Mouse (Mus musculus): ENCODE measurements around the gene Txnl4b.

DNA sequence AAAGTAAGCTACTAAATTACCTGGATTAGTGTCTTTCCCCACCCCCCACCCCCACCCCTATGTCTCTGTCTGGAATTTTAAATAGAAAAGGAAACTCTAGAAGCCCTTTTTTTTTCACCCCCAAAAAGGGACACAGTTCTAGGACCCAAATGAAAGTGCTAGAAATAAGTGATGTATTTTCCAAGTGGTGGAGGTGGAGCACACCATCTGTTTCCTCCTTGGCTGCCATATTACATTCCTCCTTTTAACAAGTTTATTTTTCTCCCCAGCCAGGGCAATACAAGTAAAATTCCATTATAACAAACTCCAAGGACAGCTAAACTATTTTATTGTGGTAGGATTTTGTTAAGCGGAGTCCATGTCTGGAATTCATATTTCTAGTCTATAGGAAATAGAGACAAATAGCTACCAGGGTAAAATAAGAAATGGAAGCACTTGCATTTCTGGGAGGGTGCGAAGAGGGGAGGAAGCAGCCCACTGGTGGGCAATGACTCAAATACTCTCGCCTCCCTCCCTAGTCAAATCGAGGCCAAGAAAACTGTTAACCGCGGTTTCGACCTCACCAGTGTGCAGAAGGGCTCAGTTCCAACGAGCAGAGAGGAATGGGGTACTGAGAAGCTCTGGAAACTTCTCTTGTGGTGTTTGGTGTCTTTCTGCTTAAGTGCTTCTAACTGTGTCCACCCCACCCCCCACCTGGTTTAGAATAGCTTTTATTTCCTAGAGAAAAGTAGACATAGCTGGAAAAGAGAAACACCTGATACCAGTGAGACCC is 22.8 kb upstream of the Txnl4b start:
- TF ChIP-seq CTCF (IDR thresholded peaks at IDR 0.05; ENCODE audit: low read depth): no peak
- TF ChIP-seq EP300 (optimal IDR thresholded peaks at IDR 0.05): no peak

Data from stomach, postnatal 0 days (tissue).